Mouse (Mus musculus) thymus, adult 2 months (tissue): ENCODE measurements around the gene Rtn4rl1. TPM values are rescaled to one million over a fixed set of nuclear protein-coding genes. Genes with fewer than 3 reads are reported as not detected.

Experiments
- DNase-seq: peaks from one replicate; pipeline ENCODE4 v3.0.0; 2021
- H3K27ac ChIP-seq: fragments of 200-500 bp; 2 replicates; pipeline ENCODE4 v1.5.1; 2012; ENCODE audit warnings: low read length, control low read depth; ENCODE audit not compliant: control insufficient read depth, insufficient read depth
- H3K27me3 ChIP-seq: fragments of 200-500 bp; 2 replicates; pipeline ENCODE4 v1.6.1; 2012; ENCODE audit warnings: mild to moderate bottlenecking, low read length, moderate library complexity, mixed read lengths; ENCODE audit not compliant: control insufficient read depth, insufficient read depth
- H3K36me3 ChIP-seq: fragments of 200-500 bp; 2 replicates; pipeline ENCODE4 v1.6.1; 2012; ENCODE audit warnings: mild to moderate bottlenecking, low read length, moderate library complexity; ENCODE audit not compliant: control insufficient read depth, insufficient read depth
- H3K4me1 ChIP-seq: fragments of 200-500 bp; replicated peaks from 2 replicates; pipeline ENCODE4 v1.6.1; 2012; ENCODE audit warnings: low read length; ENCODE audit not compliant: control insufficient read depth, insufficient read depth
- H3K4me3 ChIP-seq: fragments of 200-500 bp; 2 replicates; pipeline ENCODE4 v1.5.1; 2012; ENCODE audit warnings: mild to moderate bottlenecking, low read length, control low read depth, moderate library complexity; ENCODE audit not compliant: control insufficient read depth, insufficient read depth
- CTCF ChIP-seq: fragments of 200-500 bp; IDR thresholded peaks from 2 replicates; pipeline ENCODE4 v1.5.1; 2012; ENCODE audit warnings: mild to moderate bottlenecking, control low read depth, low read length, moderate library complexity, borderline replicate concordance; ENCODE audit not compliant: control insufficient read depth, poor library complexity, insufficient read depth; ENCODE audit errors: extremely low read depth
- POLR2A ChIP-seq: fragments of 200-500 bp; IDR thresholded peaks from 2 replicates; pipeline ENCODE4 v1.6.1; 2012; ENCODE audit warnings: mild to moderate bottlenecking, low read length, control low read depth, moderate library complexity; ENCODE audit not compliant: control insufficient read depth, poor library complexity, insufficient read depth; ENCODE audit errors: extremely low read depth
- WGBS: fragments of 180-500 bp; shearing (Covaris S2); methylation state at CpG from one replicate; pipeline ENCODE4 v1.1.7; 2018; 5-methylcytosine and 5-hydroxymethylcytosine counted together
- polyA plus RNA-seq: library from polyadenylated mRNA; depleted of rRNA; stranded (reverse); fragments of >200 nt; gene quantifications from 2 replicates; pipeline ENCODE4 v1.2.3, GENCODE M21; 2012

The Rtn4rl1 gene
- polyA plus RNA-seq, 1 experiment = 15.3 TPM

GRCm38 (mm10) chr11:75158432-75158831, 35.2 kb upstream of the Rtn4rl1 start:
- Histone ChIP-seq H3K27me3 (no peaks in the 10 kb centered on the region), H3K4me1 (peaks cover 5% of the 10 kb centered on the region; the same call in 1 of the 2 replicates), H3K36me3 (peaks cover 7% of the 10 kb centered on the region; the same call in 1 of the 2 replicates), H3K27ac (no peak overlapping the region), H3K4me3 (no peak overlapping the region)
- 95% methylated on average over 14 of the region's 14 CpGs for WGBS
- TF ChIP-seq CTCF = no peak
- no peak for TF ChIP-seq POLR2A
- no peak for DNase-seq

- Histone ChIP-seq H3K27ac (no peak overlapping the region), H3K36me3 (peaks cover 7% of the 10 kb centered on the region; the same call in 1 of the 2 replicates), H3K27me3 (no peaks in the 10 kb centered on the region), H3K4me3 (no peak overlapping the region), H3K4me1 (no peaks in the 10 kb centered on the region)
- peak; percentile 47 for DNase-seq
- WGBS = 81% methylated on average over 2 of the region's 2 CpGs
- peak; percentile 32; the same call in 1 of the 2 replicates for TF ChIP-seq CTCF
- no peak for TF ChIP-seq POLR2A
Measured at GRCm38 (mm10) chr11:75159564-75159963, 34.0 kb upstream of the Rtn4rl1 start.

- DNase-seq = no peak
- H3K4me3 ChIP-seq = no peak overlapping the region
- peaks cover 7% of the 10 kb centered on the region; the same call in 1 of the 2 replicates for H3K36me3 ChIP-seq
- peaks cover 3% of the 10 kb centered on the region; the same call in 1 of the 2 replicates for H3K27me3 ChIP-seq
- peaks cover 6% of the 10 kb centered on the region for H3K4me1 ChIP-seq
- no peak overlapping the region for H3K27ac ChIP-seq
- TF ChIP-seq CTCF = no peak
- no peak for TF ChIP-seq POLR2A
- 90% methylated on average over 7 of the region's 7 CpGs for WGBS
Measured at GRCm38 (mm10) chr11:75160954-75161353, 32.6 kb upstream of the Rtn4rl1 start.

GRCm38 (mm10) chr11:75161417-75162008, 32.1 kb upstream of the Rtn4rl1 start:
- 90% methylated on average over 4 of the region's 4 CpGs for WGBS
- no peak overlapping the region for H3K4me3 ChIP-seq
- peaks cover 7% of the 10 kb centered on the region; the same call in 1 of the 2 replicates for H3K36me3 ChIP-seq
- H3K27ac ChIP-seq = no peak overlapping the region
- no peak for DNase-seq
- peaks cover 9% of the 10 kb centered on the region; the same call in 1 of the 2 replicates for H3K27me3 ChIP-seq
- H3K4me1 ChIP-seq = peaks cover 10% of the 10 kb centered on the region
- TF ChIP-seq POLR2A (no peak), CTCF (no peak)

GRCm38 (mm10) chr11:75162591-75163080, 30.9 kb upstream of the Rtn4rl1 start:
- TF ChIP-seq POLR2A (no peak), CTCF (no peak)
- DNase-seq = no peak
- Histone ChIP-seq H3K36me3 (peaks cover 7% of the 10 kb centered on the region; the same call in 1 of the 2 replicates), H3K27ac (no peak overlapping the region), H3K4me1 (peaks cover 22% of the 10 kb centered on the region), H3K27me3 (peaks cover 20% of the 10 kb centered on the region), H3K4me3 (no peak overlapping the region)
- 87% methylated on average over 12 of the region's 12 CpGs for WGBS

GRCm38 (mm10) chr11:75163379-75163778, 30.2 kb upstream of the Rtn4rl1 start:
- Histone ChIP-seq H3K4me1 (peaks cover 26% of the 10 kb centered on the region), H3K4me3 (no peak overlapping the region), H3K27me3 (peaks cover 26% of the 10 kb centered on the region), H3K27ac (no peak overlapping the region), H3K36me3 (peaks cover 7% of the 10 kb centered on the region; the same call in 1 of the 2 replicates)
- 93% methylated on average over 6 of the region's 6 CpGs for WGBS
- TF ChIP-seq CTCF (no peak), POLR2A (no peak)
- DNase-seq = no peak
